Mouse (Mus musculus): ENCODE results near the gene Pdia2. TPM values are rescaled to one million over a fixed set of nuclear protein-coding genes. Genes with fewer than 3 reads are reported as not detected.

The Pdia2 gene
- polyA plus RNA-seq (2014; fragmentation: Illumina TruSeq; extraction: RNeasy Lipid Tissue Mini Kit (QIAGEN cat#74804); ENCODE audit: low read depth, low replicate concordance): not detected

DNA sequence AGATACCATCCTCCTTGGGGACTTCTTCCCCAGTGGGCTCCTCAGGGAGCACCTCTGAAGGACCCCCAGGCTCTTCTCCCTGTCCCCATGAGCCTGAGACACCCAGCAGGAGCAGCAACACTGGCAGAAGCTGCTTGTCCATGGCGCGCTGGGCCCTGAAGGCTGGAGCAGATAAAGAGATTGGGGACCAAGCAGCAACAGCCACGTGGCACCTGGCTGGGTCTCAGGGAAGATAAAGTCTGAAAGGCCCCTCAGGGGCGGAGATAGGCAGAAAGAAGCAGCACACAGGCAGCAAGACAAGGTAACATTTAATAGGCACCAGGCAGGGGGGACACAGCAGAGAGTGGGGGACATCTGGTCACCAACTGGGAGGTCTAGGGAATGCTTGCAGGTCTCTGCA is at the start of gene Pdia2:
Pdia2 (minus strand) TSS at position 196 of the 400 bp plus-strand sequence.

GRCm38 (mm10) chr17:26244101-26244841 is 45.4 kb upstream of the Pdia2 start, which contains the start of gene Fam234a:
Fam234a (minus strand) TSS chr17:26244242.

DNA sequence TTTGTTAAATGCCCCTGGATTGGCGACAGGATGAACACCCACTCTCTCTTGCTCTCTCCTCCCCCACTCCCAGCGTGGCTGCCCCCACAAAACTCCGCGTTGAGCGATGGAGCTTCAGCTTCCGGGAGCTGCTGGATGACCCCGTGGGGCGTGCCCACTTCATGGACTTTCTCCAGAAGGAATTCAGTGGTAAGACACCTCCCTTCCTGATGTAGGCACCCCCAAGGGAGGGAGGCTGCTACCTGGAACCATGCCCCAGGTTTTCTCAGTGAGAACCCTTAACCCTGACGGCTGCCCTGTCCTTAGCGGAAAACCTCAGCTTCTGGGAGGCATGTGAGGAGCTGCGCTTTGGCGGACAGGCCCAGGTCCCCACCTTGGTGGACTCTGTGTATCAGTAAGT is 8.8 kb upstream of the Pdia2 start, which contains the start of gene Arhgdig:
Arhgdig (minus strand) TSS at position 101 of the 400 bp plus-strand sequence.

DNA sequence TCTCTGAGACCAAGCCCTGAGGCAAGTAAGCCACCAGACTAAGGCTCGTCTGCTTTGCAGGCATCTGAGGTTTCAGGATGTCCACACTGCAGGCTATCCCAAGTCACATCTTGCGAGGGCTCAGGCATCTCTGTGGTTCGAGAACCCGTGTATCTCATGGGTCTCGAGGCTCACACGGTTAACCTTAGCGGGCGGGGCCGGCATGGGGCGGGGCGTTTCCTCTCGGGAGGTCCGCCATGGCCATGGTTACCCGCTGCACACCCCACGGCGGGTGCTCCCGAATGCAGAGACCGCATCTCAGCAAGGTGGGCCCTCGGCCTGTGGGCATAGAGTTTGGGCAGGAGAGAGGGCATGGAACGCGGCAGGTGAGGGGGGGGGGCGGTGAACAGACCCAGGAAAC is 3.9 kb upstream of the Pdia2 start, which contains the start of gene Rgs11:
Rgs11 (plus strand) TSS at position 215 of the 400 bp plus-strand sequence.

Other genes starting within 250 kb of the Pdia2 start
- not detected for gene A930017K11Rik, start 246.5 kb downstream of the Pdia2 start, polyA plus RNA-seq (2014; fragmentation: Illumina TruSeq; extraction: RNeasy Lipid Tissue Mini Kit (QIAGEN cat#74804); ENCODE audit: low read depth, low replicate concordance)
- gene Capn15, start 213.3 kb downstream of the Pdia2 start, polyA plus RNA-seq (2014; fragmentation: Illumina TruSeq; extraction: RNeasy Lipid Tissue Mini Kit (QIAGEN cat#74804); ENCODE audit: low read depth, low replicate concordance): 0.41 TPM
- 2.3 TPM for gene Rab11fip3, start 129.5 kb downstream of the Pdia2 start, polyA plus RNA-seq (2014; fragmentation: Illumina TruSeq; extraction: RNeasy Lipid Tissue Mini Kit (QIAGEN cat#74804); ENCODE audit: low read depth, low replicate concordance)
- 24.1 TPM for gene Decr2, start 108.8 kb downstream of the Pdia2 start, polyA plus RNA-seq (2014; fragmentation: Illumina TruSeq; extraction: RNeasy Lipid Tissue Mini Kit (QIAGEN cat#74804); ENCODE audit: low read depth, low replicate concordance)
- not detected for gene Nme4, start 103.5 kb downstream of the Pdia2 start, polyA plus RNA-seq (2014; fragmentation: Illumina TruSeq; extraction: RNeasy Lipid Tissue Mini Kit (QIAGEN cat#74804); ENCODE audit: low read depth, low replicate concordance)
- gene Tmem8, start 85.8 kb downstream of the Pdia2 start, polyA plus RNA-seq (2014; fragmentation: Illumina TruSeq; extraction: RNeasy Lipid Tissue Mini Kit (QIAGEN cat#74804); ENCODE audit: low read depth, low replicate concordance): 0.99 TPM
- gene Mrpl28, start 75.6 kb downstream of the Pdia2 start, polyA plus RNA-seq (2014; fragmentation: Illumina TruSeq; extraction: RNeasy Lipid Tissue Mini Kit (QIAGEN cat#74804); ENCODE audit: low read depth, low replicate concordance): 5.4 TPM
- 26.3 TPM for gene Axin1, start 60.4 kb downstream of the Pdia2 start, polyA plus RNA-seq (2014; fragmentation: Illumina TruSeq; extraction: RNeasy Lipid Tissue Mini Kit (QIAGEN cat#74804); ENCODE audit: low read depth, low replicate concordance)
- gene Rgs11, start 3.9 kb upstream of the Pdia2 start, polyA plus RNA-seq (2014; fragmentation: Illumina TruSeq; extraction: RNeasy Lipid Tissue Mini Kit (QIAGEN cat#74804); ENCODE audit: low read depth, low replicate concordance): 1.7 TPM
- 0.64 TPM for gene Arhgdig, start 8.7 kb upstream of the Pdia2 start, polyA plus RNA-seq (2014; fragmentation: Illumina TruSeq; extraction: RNeasy Lipid Tissue Mini Kit (QIAGEN cat#74804); ENCODE audit: low read depth, low replicate concordance)
- gene Fam234a, start 45.2 kb upstream of the Pdia2 start, polyA plus RNA-seq (2014; fragmentation: Illumina TruSeq; extraction: RNeasy Lipid Tissue Mini Kit (QIAGEN cat#74804); ENCODE audit: low read depth, low replicate concordance): 45.0 TPM
- 81.5 TPM for gene Luc7l, start 53.8 kb upstream of the Pdia2 start, polyA plus RNA-seq (2014; fragmentation: Illumina TruSeq; extraction: RNeasy Lipid Tissue Mini Kit (QIAGEN cat#74804); ENCODE audit: low read depth, low replicate concordance)
- 3.0 TPM for gene Neurl1b, start 215.7 kb upstream of the Pdia2 start, polyA plus RNA-seq (2014; fragmentation: Illumina TruSeq; extraction: RNeasy Lipid Tissue Mini Kit (QIAGEN cat#74804); ENCODE audit: low read depth, low replicate concordance)

Measured in adrenal gland, adult 10 weeks (tissue).